20 mouse cellular contexts compared by ENCODE assay signal in genomic region chr4:155125310-155125709, GRCm38 (mm10). TPM values are rescaled to one million over a fixed set of nuclear protein-coding genes. Genes with fewer than 3 reads are reported as not detected.
DNase-seq lines count a peak whose midpoint lies in the region; ATAC-seq and TF ChIP-seq lines count a peak whose summit lies in the region.
"Had no signal": no experiment of that assay in that cellular context is flagged by ENCODE, and none has a peak within 500 bp of the region (broad histone marks: within the 10 kb centered on the region; RNA-seq: fewer than 3 reads in every experiment).

No protein-coding gene starts in this region.

- no peak for TF ChIP-seq CTCF in E14TG2a.4 (conservative IDR thresholded peaks at IDR 0.05; ENCODE audit: low read length)

- no peak overlapping the region for H3K4me3 ChIP-seq in kidney, embryonic 16.5 days (ENCODE audit: low read length)
- H3K4me3 ChIP-seq in kidney, embryonic 15.5 days (replicated peaks), result no peak overlapping the region
- 0 out of 2 replicates have a peak overlapping the region, but pooled peaks have one; percentile 61 for H3K4me3 ChIP-seq in E14TG2a.4 (replicated peaks; ENCODE audit: low read length)
- no peak overlapping the region for H3K4me3 ChIP-seq in intestine, embryonic 16.5 days (ENCODE audit: low read length)
- H3K4me3 ChIP-seq in liver, embryonic 16.5 days (ENCODE audit: low read depth, low read length), result no peak overlapping the region
- H3K4me3 ChIP-seq: forebrain, embryonic 10.5 days; heart, embryonic 15.5 days; left cerebral cortex, adult 2 months; neural tube, embryonic 13.5 days had no signal

- ATAC-seq in kidney, embryonic 16.5 days (ENCODE audit: low FRiP score, low TSS enrichment), result no peak
- ATAC-seq in kidney, embryonic 15.5 days (replicated peaks; ENCODE audit: low FRiP score), result no peak
- no peak for ATAC-seq in intestine, embryonic 16.5 days
- ATAC-seq in liver, embryonic 16.5 days (ENCODE audit: low read depth), result peak; percentile 37
- ATAC-seq: hindbrain, embryonic 16.5 days; Patski had no signal

- no peaks in the 10 kb centered on the region for H3K36me3 ChIP-seq in kidney, embryonic 16.5 days (ENCODE audit: insufficient read depth, low read length)
- H3K36me3 ChIP-seq in kidney, embryonic 15.5 days, result no peaks in the 10 kb centered on the region
- no peaks in the 10 kb centered on the region for H3K36me3 ChIP-seq in E14TG2a.4 (ENCODE audit: insufficient read depth, low read length)
- H3K36me3 ChIP-seq in intestine, embryonic 16.5 days (ENCODE audit: control insufficient read depth, insufficient read depth, low read length), result no peaks in the 10 kb centered on the region
- H3K36me3 ChIP-seq in liver, embryonic 16.5 days (ENCODE audit: control insufficient read depth, insufficient read depth), result no peaks in the 10 kb centered on the region
- H3K36me3 ChIP-seq: forebrain, embryonic 10.5 days; heart, embryonic 15.5 days; neural tube, embryonic 13.5 days had no signal

- H3K27me3 ChIP-seq in kidney, embryonic 16.5 days (ENCODE audit: insufficient read depth, low read length), result no peaks in the 10 kb centered on the region
- no peaks in the 10 kb centered on the region for H3K27me3 ChIP-seq in kidney, embryonic 15.5 days
- no peaks in the 10 kb centered on the region for H3K27me3 ChIP-seq in E14TG2a.4 (ENCODE audit: insufficient read depth, low read length)
- no peaks in the 10 kb centered on the region for H3K27me3 ChIP-seq in intestine, embryonic 16.5 days (replicated peaks; ENCODE audit: control insufficient read depth, insufficient read depth, low read length)
- no peaks in the 10 kb centered on the region for H3K27me3 ChIP-seq in liver, embryonic 16.5 days (ENCODE audit: control insufficient read depth, insufficient read depth, low read depth, low read length)
- H3K27me3 ChIP-seq: heart, embryonic 15.5 days; neural tube, embryonic 13.5 days; Patski had no signal

- WGBS in kidney, embryonic 16.5 days, result 56% methylated on average over 7 of the region's 7 CpGs
- WGBS in kidney, embryonic 15.5 days, result 52% methylated on average over 7 of the region's 7 CpGs
- WGBS in intestine, embryonic 16.5 days, result 41% methylated on average over 7 of the region's 7 CpGs
- 11% methylated on average over 7 of the region's 7 CpGs for WGBS in liver, embryonic 16.5 days (ENCODE audit: insufficient replicate concordance)

- H3K4me2 ChIP-seq in kidney, embryonic 16.5 days (replicated peaks; ENCODE audit: low read depth, low read length), result no peak overlapping the region
- H3K4me2 ChIP-seq in kidney, embryonic 15.5 days, result no peak overlapping the region
- H3K4me2 ChIP-seq in intestine, embryonic 16.5 days (ENCODE audit: low read depth, low read length), result no peak overlapping the region
- no peak overlapping the region for H3K4me2 ChIP-seq in liver, embryonic 16.5 days (ENCODE audit: low read depth, low read length)
- H3K4me2 ChIP-seq: heart, embryonic 15.5 days; neural tube, embryonic 13.5 days had no signal

- 0 out of 2 replicates have a peak overlapping the region, but pooled peaks have one; percentile 4 for H3K9ac ChIP-seq in kidney, embryonic 16.5 days (replicated peaks; ENCODE audit: low read length)
- H3K9ac ChIP-seq in kidney, embryonic 15.5 days, result no peak overlapping the region
- H3K9ac ChIP-seq in intestine, embryonic 16.5 days (ENCODE audit: low read depth, low read length), result 0 out of 2 replicates have a peak overlapping the region, but pooled peaks have one; percentile 3
- no peak overlapping the region for H3K9ac ChIP-seq in liver, embryonic 16.5 days (ENCODE audit: low read depth, low read length)
- H3K9ac ChIP-seq: neural tube, embryonic 13.5 days had no signal

- H3K4me1 ChIP-seq in kidney, embryonic 16.5 days (ENCODE audit: insufficient read depth, low read length), result peaks cover 45% of the 10 kb centered on the region
- peaks cover 67% of the 10 kb centered on the region for H3K4me1 ChIP-seq in kidney, embryonic 15.5 days
- H3K4me1 ChIP-seq in E14TG2a.4 (replicated peaks; ENCODE audit: low read depth, low read length), result peaks cover 73% of the 10 kb centered on the region
- peaks cover 44% of the 10 kb centered on the region for H3K4me1 ChIP-seq in intestine, embryonic 16.5 days (ENCODE audit: control insufficient read depth, insufficient read depth, low read length)
- H3K4me1 ChIP-seq in liver, embryonic 16.5 days (ENCODE audit: control insufficient read depth, low read depth, low read length), result peaks cover 39% of the 10 kb centered on the region

- no peak for DNase-seq in cerebellum, adult 8-10 months
- DNase-seq in cerebellum, postnatal 14 days, result no peak
- DNase-seq: adrenal gland, postnatal 10 days; cerebellum, adult 18-20 months; heart, postnatal 4 days; kidney, adult 8-10 months; kidney, postnatal 36 days; lung, adult 2 months; thymus, adult 2 months had no signal

- peaks cover 3% of the 10 kb centered on the region; the same call in 1 of the 2 replicates for H3K9me3 ChIP-seq in kidney, embryonic 16.5 days (ENCODE audit: low read length)
- H3K9me3 ChIP-seq in kidney, embryonic 15.5 days (replicated peaks), result no peaks in the 10 kb centered on the region
- no peaks in the 10 kb centered on the region for H3K9me3 ChIP-seq in E14TG2a.4 (ENCODE audit: low read length)
- no peaks in the 10 kb centered on the region for H3K9me3 ChIP-seq in intestine, embryonic 16.5 days (ENCODE audit: control insufficient read depth, low read length)
- no peaks in the 10 kb centered on the region for H3K9me3 ChIP-seq in liver, embryonic 16.5 days (replicated peaks; ENCODE audit: control insufficient read depth, low read length)
- H3K9me3 ChIP-seq: forebrain, embryonic 10.5 days; heart, embryonic 15.5 days; neural tube, embryonic 13.5 days had no signal

- H3K27ac ChIP-seq in kidney, embryonic 16.5 days (ENCODE audit: low read length), result no peak overlapping the region
- no peak overlapping the region for H3K27ac ChIP-seq in kidney, embryonic 15.5 days
- H3K27ac ChIP-seq in intestine, embryonic 16.5 days (ENCODE audit: low read length), result no peak overlapping the region
- H3K27ac ChIP-seq in liver, embryonic 16.5 days (ENCODE audit: low read length), result no peak overlapping the region
- H3K27ac ChIP-seq: heart, embryonic 15.5 days; left cerebral cortex, adult 2 months had no signal

RNA-seq across cellular contexts. Expression of gene Morn1, which starts 38.9 kb away (rescaled TPM):
- polyA plus RNA-seq in kidney, embryonic 16.5 days (2015; fragmentation: Nextera tagmentation; extraction: Ambion mirVana), result 5.9 and 7.0 TPM in 2 replicates
- 5.1 and 5.3 TPM in 2 replicates for polyA plus RNA-seq in kidney, embryonic 15.5 days (2015; fragmentation: Nextera tagmentation; extraction: Ambion mirVana)
- polyA plus RNA-seq in intestine, embryonic 16.5 days (2015; fragmentation: Nextera tagmentation; extraction: Ambion mirVana), result 3.6 and 4.3 TPM in 2 replicates
- polyA plus RNA-seq in liver, embryonic 16.5 days (2015; fragmentation: Nextera tagmentation; extraction: Ambion mirVana), result 1.0 and 1.1 TPM in 2 replicates

RNA-seq across cellular contexts. Expression of gene Rer1, which starts 39.1 kb away (rescaled TPM):
- polyA plus RNA-seq in kidney, embryonic 16.5 days (2015; fragmentation: Nextera tagmentation; extraction: Ambion mirVana), result 158 and 162 TPM in 2 replicates
- 152 and 165 TPM in 2 replicates for polyA plus RNA-seq in kidney, embryonic 15.5 days (2015; fragmentation: Nextera tagmentation; extraction: Ambion mirVana)
- 211 and 216 TPM in 2 replicates for polyA plus RNA-seq in intestine, embryonic 16.5 days (2015; fragmentation: Nextera tagmentation; extraction: Ambion mirVana)
- 75.1 and 79.9 TPM in 2 replicates for polyA plus RNA-seq in liver, embryonic 16.5 days (2015; fragmentation: Nextera tagmentation; extraction: Ambion mirVana)

RNA-seq across cellular contexts. Expression of gene Pex10, which starts 58.5 kb away (rescaled TPM):
- 26.3 and 27.3 TPM in 2 replicates for polyA plus RNA-seq in kidney, embryonic 16.5 days (2015; fragmentation: Nextera tagmentation; extraction: Ambion mirVana)
- 23.2 and 24.0 TPM in 2 replicates for polyA plus RNA-seq in kidney, embryonic 15.5 days (2015; fragmentation: Nextera tagmentation; extraction: Ambion mirVana)
- 28.9 and 30.5 TPM in 2 replicates for polyA plus RNA-seq in intestine, embryonic 16.5 days (2015; fragmentation: Nextera tagmentation; extraction: Ambion mirVana)
- polyA plus RNA-seq in liver, embryonic 16.5 days (2015; fragmentation: Nextera tagmentation; extraction: Ambion mirVana), result 8.3 and 8.9 TPM in 2 replicates

Comparison
In these comparisons a context has a peak if more than half of its experiments do, and no peak if none do; other contexts are left out.
1. H3K9ac ChIP-seq: peak in kidney, embryonic 16.5 days (single experiment) and intestine, embryonic 16.5 days (single experiment); none in kidney, embryonic 15.5 days (single experiment) and liver, embryonic 16.5 days (single experiment).